Mouse (Mus musculus): ENCODE data around the gene Frmd4b. TPM values are rescaled to one million over a fixed set of nuclear protein-coding genes. Genes with fewer than 3 reads are reported as not detected.

The Frmd4b gene
- polyA plus RNA-seq, 1 experiment: 6.8 TPM

- Histone ChIP-seq H3K36me3 (ENCODE audit: control insufficient read depth, insufficient read depth, low read length) (no peaks in the 10 kb centered on the region), H3K4me1 (ENCODE audit: control insufficient read depth, insufficient read depth, low read length) (peaks cover 3% of the 10 kb centered on the region), H3K27me3 (ENCODE audit: control insufficient read depth, insufficient read depth, low read length) (no peaks in the 10 kb centered on the region), H3K27ac (ENCODE audit: control insufficient read depth, insufficient read depth, low read depth, low read length) (peak overlapping the region; percentile 19; the same call in 1 of the 2 replicates), H3K4me3 (ENCODE audit: control insufficient read depth, low read depth, low read length) (no peak overlapping the region)
- TF ChIP-seq POLR2A (IDR thresholded peaks at IDR 0.05; ENCODE audit: control insufficient read depth, low read depth, low read length) (no peak), CTCF (IDR thresholded peaks at IDR 0.05; ENCODE audit: control insufficient read depth, insufficient read depth, insufficient replicate concordance, low read depth, low read length) (no peak)
Measured at GRCm38 (mm10) chr6:97395477-97396350, 221.6 kb downstream of the Frmd4b start.

- H3K4me3 ChIP-seq (ENCODE audit: control insufficient read depth, low read depth, low read length): no peak overlapping the region
- H3K27ac ChIP-seq (ENCODE audit: control insufficient read depth, insufficient read depth, low read depth, low read length): no peak overlapping the region
- no peaks in the 10 kb centered on the region for H3K27me3 ChIP-seq (ENCODE audit: control insufficient read depth, insufficient read depth, low read length)
- no peak for TF ChIP-seq CTCF (IDR thresholded peaks at IDR 0.05; ENCODE audit: control insufficient read depth, insufficient read depth, insufficient replicate concordance, low read depth, low read length)
- no peak for TF ChIP-seq POLR2A (IDR thresholded peaks at IDR 0.05; ENCODE audit: control insufficient read depth, low read depth, low read length)
- no peaks in the 10 kb centered on the region for H3K36me3 ChIP-seq (ENCODE audit: control insufficient read depth, insufficient read depth, low read length)
- peaks cover 3% of the 10 kb centered on the region for H3K4me1 ChIP-seq (ENCODE audit: control insufficient read depth, insufficient read depth, low read length)
Measured at GRCm38 (mm10) chr6:97394473-97395075, 222.8 kb downstream of the Frmd4b start.

GRCm38 (mm10) chr6:97392912-97393311, 224.4 kb downstream of the Frmd4b start:
- Histone ChIP-seq H3K27ac (ENCODE audit: control insufficient read depth, insufficient read depth, low read depth, low read length) (no peak overlapping the region), H3K4me3 (ENCODE audit: control insufficient read depth, low read depth, low read length) (no peak overlapping the region), H3K27me3 (ENCODE audit: control insufficient read depth, insufficient read depth, low read length) (no peaks in the 10 kb centered on the region), H3K4me1 (ENCODE audit: control insufficient read depth, insufficient read depth, low read length) (peaks cover 3% of the 10 kb centered on the region), H3K36me3 (ENCODE audit: control insufficient read depth, insufficient read depth, low read length) (no peaks in the 10 kb centered on the region)
- TF ChIP-seq CTCF (IDR thresholded peaks at IDR 0.05; ENCODE audit: control insufficient read depth, insufficient read depth, insufficient replicate concordance, low read depth, low read length): no peak
- no peak for TF ChIP-seq POLR2A (IDR thresholded peaks at IDR 0.05; ENCODE audit: control insufficient read depth, low read depth, low read length)

GRCm38 (mm10) chr6:97387388-97387787, 230.0 kb downstream of the Frmd4b start:
- Histone ChIP-seq H3K27ac (ENCODE audit: control insufficient read depth, insufficient read depth, low read depth, low read length) (no peak overlapping the region), H3K4me3 (ENCODE audit: control insufficient read depth, low read depth, low read length) (no peak overlapping the region), H3K4me1 (ENCODE audit: control insufficient read depth, insufficient read depth, low read length) (no peaks in the 10 kb centered on the region), H3K27me3 (ENCODE audit: control insufficient read depth, insufficient read depth, low read length) (no peaks in the 10 kb centered on the region), H3K36me3 (ENCODE audit: control insufficient read depth, insufficient read depth, low read length) (no peaks in the 10 kb centered on the region)
- TF ChIP-seq CTCF (IDR thresholded peaks at IDR 0.05; ENCODE audit: control insufficient read depth, insufficient read depth, insufficient replicate concordance, low read depth, low read length): no peak
- TF ChIP-seq POLR2A (IDR thresholded peaks at IDR 0.05; ENCODE audit: control insufficient read depth, low read depth, low read length): no peak

GRCm38 (mm10) chr6:97384918-97385317, 232.4 kb downstream of the Frmd4b start:
- TF ChIP-seq POLR2A (IDR thresholded peaks at IDR 0.05; ENCODE audit: control insufficient read depth, low read depth, low read length): no peak
- no peak for TF ChIP-seq CTCF (IDR thresholded peaks at IDR 0.05; ENCODE audit: control insufficient read depth, insufficient read depth, insufficient replicate concordance, low read depth, low read length)
- H3K27me3 ChIP-seq (ENCODE audit: control insufficient read depth, insufficient read depth, low read length): no peaks in the 10 kb centered on the region
- no peak overlapping the region for H3K4me3 ChIP-seq (ENCODE audit: control insufficient read depth, low read depth, low read length)
- H3K36me3 ChIP-seq (ENCODE audit: control insufficient read depth, insufficient read depth, low read length): no peaks in the 10 kb centered on the region
- H3K4me1 ChIP-seq (ENCODE audit: control insufficient read depth, insufficient read depth, low read length): no peaks in the 10 kb centered on the region
- H3K27ac ChIP-seq (ENCODE audit: control insufficient read depth, insufficient read depth, low read depth, low read length): no peak overlapping the region

GRCm38 (mm10) chr6:97381275-97381674, 236.1 kb downstream of the Frmd4b start:
- Histone ChIP-seq H3K36me3 (ENCODE audit: control insufficient read depth, insufficient read depth, low read length) (no peaks in the 10 kb centered on the region), H3K27ac (ENCODE audit: control insufficient read depth, insufficient read depth, low read depth, low read length) (no peak overlapping the region), H3K4me1 (ENCODE audit: control insufficient read depth, insufficient read depth, low read length) (no peaks in the 10 kb centered on the region), H3K27me3 (ENCODE audit: control insufficient read depth, insufficient read depth, low read length) (no peaks in the 10 kb centered on the region), H3K4me3 (ENCODE audit: control insufficient read depth, low read depth, low read length) (no peak overlapping the region)
- no peak for TF ChIP-seq POLR2A (IDR thresholded peaks at IDR 0.05; ENCODE audit: control insufficient read depth, low read depth, low read length)

GRCm38 (mm10) chr6:97370947-97371346, 246.4 kb downstream of the Frmd4b start:
- Histone ChIP-seq H3K4me1 (ENCODE audit: control insufficient read depth, insufficient read depth, low read length) (no peaks in the 10 kb centered on the region), H3K27ac (ENCODE audit: control insufficient read depth, insufficient read depth, low read depth, low read length) (no peak overlapping the region), H3K27me3 (ENCODE audit: control insufficient read depth, insufficient read depth, low read length) (no peaks in the 10 kb centered on the region), H3K36me3 (ENCODE audit: control insufficient read depth, insufficient read depth, low read length) (no peaks in the 10 kb centered on the region), H3K4me3 (ENCODE audit: control insufficient read depth, low read depth, low read length) (no peak overlapping the region)
- TF ChIP-seq POLR2A (IDR thresholded peaks at IDR 0.05; ENCODE audit: control insufficient read depth, low read depth, low read length) (no peak), CTCF (IDR thresholded peaks at IDR 0.05; ENCODE audit: control insufficient read depth, insufficient read depth, insufficient replicate concordance, low read depth, low read length) (no peak)
